Mouse (Mus musculus): ENCODE measurements around the gene Retsat. TPM values are rescaled to one million over a fixed set of nuclear protein-coding genes. Genes with fewer than 3 reads are reported as not detected.

The Retsat gene
- total RNA-seq, 1 experiment from 2014 or later = 13.3 TPM

DNA sequence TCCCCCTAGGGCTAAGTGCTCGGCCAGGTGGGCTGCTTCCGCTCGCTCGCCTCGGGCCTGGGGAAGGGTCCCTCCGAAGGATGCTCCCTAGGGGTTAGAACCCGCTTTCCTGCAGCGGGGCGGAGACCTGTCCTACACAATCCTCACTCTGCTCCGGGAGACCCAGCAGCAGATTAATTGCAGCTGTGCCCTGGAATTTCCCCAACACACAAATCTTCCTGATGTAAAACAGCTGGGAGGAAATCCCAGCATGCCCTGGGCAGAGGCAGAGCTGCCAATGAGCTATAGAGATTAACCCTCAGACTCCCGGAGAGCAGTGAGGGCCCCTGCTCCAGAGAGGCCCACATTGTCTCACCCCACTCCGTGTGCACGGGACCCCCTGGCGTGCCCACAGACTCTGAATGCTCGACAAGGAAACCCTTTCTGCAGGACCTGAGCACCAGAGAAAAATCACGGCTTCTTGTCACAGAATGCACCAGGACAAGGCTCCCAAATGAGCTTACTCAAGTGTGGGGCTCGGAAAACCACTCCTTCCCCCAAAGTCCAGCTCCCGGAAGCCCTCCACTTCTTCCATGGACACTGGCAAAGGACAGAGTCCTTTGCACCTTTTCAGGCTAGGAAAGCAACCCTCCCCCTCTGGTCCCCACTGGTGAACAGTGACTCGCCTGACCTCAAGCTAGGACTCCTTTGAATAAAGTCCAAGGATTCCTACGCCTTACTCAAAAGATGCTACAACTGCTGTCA lies 57.2 kb downstream of the Retsat start:
- ATAC-seq (replicated peaks; ENCODE audit: low read depth, poor library complexity, severe bottlenecking) = no peak

DNA sequence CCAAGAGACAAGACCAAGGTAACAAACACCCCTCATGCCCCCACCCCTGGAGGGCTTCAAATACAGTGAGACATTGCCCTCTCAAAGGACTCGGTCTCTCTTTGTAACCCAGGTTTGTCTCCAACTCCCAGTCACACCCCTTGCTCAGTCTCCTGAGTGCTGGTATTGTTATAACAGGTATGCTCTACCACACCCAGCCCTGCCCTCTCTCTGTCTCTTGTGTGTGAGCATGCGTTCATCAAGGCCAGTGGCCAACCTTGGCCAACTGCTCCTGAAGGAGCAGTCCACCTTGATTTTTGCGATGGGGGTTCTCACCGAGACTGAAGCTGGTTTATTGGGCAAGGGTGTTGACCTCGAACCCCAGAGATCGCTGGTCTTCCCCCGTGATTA lies 57.8 kb downstream of the Retsat start:
- no peak for ATAC-seq (replicated peaks; ENCODE audit: low read depth, poor library complexity, severe bottlenecking)

DNA sequence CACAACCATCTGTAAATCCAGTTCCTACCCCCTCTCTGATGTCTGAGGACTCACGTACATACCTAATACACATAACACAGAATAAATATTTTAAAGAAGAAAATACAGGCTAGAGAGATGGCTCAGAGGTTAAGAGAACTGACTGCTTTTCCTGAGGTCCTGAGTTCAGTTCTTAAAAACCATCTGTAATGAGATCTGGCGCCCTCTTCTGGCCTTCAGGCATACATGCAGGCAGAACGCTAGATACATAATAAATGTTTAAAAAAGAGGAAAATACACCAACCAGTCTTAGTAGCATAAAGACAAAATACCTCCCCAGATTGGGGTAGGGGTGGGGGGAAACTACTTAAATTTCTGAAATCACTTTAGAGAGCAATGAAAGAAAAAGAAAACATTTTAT lies 59.7 kb downstream of the Retsat start:
- no peak for ATAC-seq (replicated peaks; ENCODE audit: low read depth, poor library complexity, severe bottlenecking)

Other genes starting within 250 kb of the Retsat start
- gene Tmem150a, start 243.0 kb upstream of the Retsat start, total RNA-seq (2017) = 1.2 TPM in 1 of 2 replicates, not detected in the other
- gene Rnf181, start 231.5 kb upstream of the Retsat start, total RNA-seq (2017) = 30.2 and 44.7 TPM in 2 replicates
- gene Vamp5, start 218.0 kb upstream of the Retsat start, total RNA-seq (2017) = 83.8 and 85.7 TPM in 2 replicates
- gene Vamp8, start 207.8 kb upstream of the Retsat start, total RNA-seq (2017) = 281 and 362 TPM in 2 replicates
- 6.6 and 12.7 TPM in 2 replicates for gene Ggcx, start 184.2 kb upstream of the Retsat start, total RNA-seq (2017)
- 300 and 303 TPM in 2 replicates for gene Mat2a, start 158.9 kb upstream of the Retsat start, total RNA-seq (2017)
- gene Sh2d6, start 76.8 kb upstream of the Retsat start, total RNA-seq (2017) = not detected in 2 replicates
- gene Capg, start 54.1 kb upstream of the Retsat start, total RNA-seq (2017) = 32.4 and 56.4 TPM in 2 replicates
- 4.5 and 9.3 TPM in 2 replicates for gene Elmod3, start 62 bp upstream of the Retsat start, total RNA-seq (2017)
- 56.4 and 66.7 TPM in 2 replicates for gene Tgoln1, start 18.5 kb downstream of the Retsat start, total RNA-seq (2017)
- gene Tcf7l1, start 190.8 kb downstream of the Retsat start, total RNA-seq (2017) = not detected in 2 replicates

All from common myeloid progenitor, adult 5-6 weeks (primary cell).